Mouse (Mus musculus) spleen, postnatal 36 days (tissue): ENCODE results near the gene Fcho2.

ENCODE experiments used
- DNase-seq, 2 experiments: peaks; one replicate each; pipeline ENCODE4 v3.0.0; 2022; ENCODE audit warnings: low spot score in 2 of 2, mixed read lengths in 1 of 2

The Fcho2 gene

DNA sequence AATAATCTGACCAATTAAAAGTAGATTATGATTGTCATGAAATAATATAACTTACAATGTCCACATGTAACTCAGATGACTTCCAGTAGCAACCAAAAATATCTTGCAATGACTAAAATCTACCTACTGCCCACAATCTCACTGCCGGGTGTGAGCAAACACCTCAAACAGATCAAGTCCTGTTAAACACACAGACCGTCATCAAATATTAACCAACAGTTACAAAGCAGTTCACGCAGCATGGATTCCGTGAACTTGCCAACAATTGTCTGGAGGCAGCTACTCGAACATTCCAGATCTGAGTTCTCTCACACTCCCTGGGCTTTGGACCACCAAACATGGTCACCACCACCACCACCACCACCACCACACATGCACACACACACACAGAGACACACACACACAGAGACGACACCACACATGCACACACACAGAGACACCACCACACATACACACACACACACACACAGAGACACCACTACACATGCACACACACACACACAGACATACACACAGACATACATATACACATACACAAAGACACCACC, 99.7 kb downstream of the Fcho2 start:
- DNase-seq, result no peak

DNA sequence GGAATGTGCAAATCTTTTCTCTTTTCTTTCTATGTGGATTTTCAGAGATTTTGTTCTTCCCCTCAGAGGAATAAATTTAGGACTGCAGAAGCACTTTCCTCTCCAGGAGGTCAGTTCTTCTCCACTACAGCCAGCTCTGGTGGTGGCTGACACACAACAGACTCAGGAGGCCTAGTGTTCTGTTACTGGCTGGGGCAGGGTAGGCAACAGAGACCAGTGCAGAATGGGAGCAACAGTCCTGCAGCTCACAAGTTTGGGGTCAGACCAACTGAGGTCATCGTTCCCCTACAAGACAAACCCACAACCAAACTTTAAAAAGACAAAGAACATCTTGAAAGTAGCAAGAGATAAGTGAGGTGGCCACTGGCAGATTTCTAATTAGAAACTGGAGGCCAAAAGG, 104.6 kb downstream of the Fcho2 start:
- DNase-seq, result no peak

DNA sequence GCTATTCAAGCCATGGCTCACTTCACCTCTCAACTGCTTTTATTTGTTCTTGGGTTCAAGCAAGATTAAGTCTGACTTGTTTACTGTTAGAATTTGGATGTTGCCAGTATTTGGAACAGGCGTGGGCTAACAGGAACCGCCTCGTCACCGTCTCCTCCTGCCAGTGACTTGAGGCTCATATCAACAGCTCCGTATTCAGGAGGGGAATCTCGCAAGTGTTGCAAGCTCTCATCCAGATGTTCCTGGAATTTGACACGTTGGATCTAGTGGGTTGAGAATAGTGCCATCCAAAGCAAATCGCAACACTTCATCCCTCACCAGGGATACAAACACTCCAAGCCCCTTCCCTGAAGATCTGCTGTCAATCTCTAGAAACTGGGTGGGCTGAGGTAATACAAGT, 105.0 kb downstream of the Fcho2 start:
- DNase-seq, result no peak

DNA sequence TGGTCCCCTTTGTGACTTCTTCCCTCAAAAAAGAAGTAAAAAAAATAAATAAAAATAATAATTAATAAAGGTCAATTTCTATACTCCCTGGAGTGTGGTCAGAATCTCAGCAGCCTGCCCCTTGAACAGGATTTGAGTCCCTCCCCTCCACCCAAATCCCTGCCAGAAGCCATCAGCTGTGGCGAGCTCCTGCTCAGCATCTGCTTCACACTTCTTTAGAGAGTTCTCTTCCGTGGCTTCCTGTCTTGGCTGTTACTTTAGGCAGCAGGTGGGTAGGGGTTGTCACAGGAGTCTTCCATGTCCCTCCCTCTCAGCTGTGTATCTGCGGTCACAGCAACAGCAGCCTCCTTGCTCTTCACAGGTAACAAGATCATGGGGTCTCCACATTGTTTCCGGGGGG, 109.7 kb downstream of the Fcho2 start:
- no peak for DNase-seq

DNA sequence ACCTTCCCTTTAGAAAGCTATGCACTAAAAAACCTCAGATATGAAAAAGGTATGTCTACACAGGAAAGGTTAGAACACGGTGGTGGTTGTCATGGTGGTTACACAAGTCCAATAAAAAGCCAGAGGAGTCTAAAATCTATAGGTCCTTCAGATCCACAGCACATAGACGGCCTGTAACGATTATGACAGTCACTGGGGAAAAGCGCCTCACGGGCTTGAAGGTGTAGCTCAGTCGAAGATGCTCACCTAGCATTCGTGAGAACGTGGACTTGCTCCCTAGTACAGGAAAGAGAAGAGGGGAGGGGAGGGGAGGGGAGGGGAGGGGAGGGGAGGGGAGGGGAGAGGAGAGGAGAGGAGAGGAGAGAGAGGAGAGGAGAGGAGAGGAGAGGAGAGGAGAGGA, 111.5 kb downstream of the Fcho2 start:
- no peak for DNase-seq

DNA sequence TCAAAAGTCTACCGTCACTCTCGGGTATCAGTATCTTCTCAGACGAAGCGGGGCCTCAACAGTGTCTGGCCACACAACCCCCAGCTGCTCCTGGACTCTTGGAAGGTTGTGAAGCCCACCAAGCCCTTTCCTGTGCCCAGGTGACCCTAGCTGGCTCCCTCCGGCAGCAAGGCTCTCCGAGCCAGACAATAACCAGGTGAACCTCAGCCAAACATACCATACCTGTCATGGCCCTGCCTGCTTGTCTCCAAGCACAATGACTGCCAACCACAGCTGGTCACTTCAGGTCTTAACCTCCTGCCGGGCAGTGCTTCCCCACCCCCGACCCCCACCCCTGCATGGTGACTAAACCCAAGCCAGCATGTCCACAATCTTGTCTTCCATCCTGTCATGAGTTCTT, 112.9 kb downstream of the Fcho2 start:
- DNase-seq, result no peak

DNA sequence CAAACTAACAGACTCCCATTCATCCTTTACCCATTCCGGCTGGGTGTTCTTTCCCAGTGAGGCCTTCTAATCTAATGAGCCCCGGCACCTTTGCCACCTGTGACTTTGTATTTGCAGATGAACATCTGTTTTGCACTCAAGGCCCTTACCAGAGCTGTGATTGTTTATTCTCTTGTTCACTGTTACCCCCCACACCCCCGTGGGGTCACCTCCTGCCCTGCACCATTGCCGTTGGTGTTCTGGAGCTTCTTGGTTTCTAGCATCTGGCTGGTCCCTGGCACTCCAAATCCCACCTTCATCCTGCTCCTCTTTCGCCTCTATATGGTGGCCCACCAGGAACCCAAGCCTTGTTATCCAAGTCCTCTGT, 114.0 kb downstream of the Fcho2 start:
- no peak for DNase-seq

DNA sequence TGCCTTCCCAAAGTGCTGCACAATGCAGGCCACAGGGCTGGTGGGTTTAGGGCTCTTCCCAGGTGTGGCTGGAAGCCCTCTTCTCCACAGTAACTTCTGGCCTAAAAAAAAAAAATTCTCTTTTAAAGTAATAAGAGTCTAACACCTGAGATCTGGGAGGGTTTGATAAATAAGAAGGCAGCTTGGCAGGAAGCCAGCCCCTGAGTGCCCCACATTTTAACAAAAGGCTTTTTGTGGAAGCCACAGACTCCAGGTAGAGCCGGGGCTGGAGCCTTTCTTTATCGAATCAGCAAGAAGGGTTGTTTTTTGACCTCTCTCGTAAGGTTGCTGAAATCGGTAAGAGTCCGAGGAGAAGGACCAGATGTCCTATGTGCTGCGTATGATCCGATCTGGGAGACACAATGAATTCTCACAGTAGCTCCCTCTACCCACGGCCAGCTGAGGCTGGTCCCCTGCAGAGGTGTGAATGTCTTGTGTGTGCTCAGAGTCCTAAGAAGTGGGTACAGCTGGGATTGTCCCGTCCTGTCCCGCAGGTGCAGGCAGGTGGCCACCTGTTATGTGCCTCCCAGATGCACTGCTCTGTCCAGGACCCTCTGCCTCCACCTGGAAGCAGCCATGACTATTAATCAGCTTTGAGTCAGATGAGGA, 114.5 kb downstream of the Fcho2 start:
- no peak for DNase-seq

DNA sequence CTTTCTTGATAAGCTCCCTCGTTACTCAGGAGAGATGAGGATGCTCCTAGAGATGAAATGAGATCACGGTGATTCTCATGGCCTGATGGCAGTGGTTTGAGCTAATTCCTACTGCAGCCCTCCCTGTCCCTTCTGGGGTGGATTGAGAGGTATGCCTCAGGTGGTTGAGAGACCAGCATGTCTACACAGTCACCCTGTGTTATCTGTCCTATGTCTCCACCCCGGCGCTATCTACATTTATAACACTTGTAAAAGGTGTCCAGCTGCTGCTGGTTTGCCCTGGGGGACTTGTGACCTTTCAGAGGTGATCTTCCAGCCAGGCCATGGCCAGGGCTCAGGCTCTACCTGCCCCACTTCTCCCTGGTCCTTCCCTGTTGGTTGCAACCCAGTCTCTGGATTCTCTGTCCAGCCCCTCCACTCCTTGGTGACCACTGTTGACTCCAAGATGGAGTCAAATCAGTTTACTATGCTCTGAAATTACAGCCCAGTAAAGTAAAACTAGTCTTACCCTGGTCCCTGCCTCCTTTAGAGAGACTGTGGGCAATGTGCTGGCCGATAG, 115.2 kb downstream of the Fcho2 start:
- DNase-seq, result no peak

DNA sequence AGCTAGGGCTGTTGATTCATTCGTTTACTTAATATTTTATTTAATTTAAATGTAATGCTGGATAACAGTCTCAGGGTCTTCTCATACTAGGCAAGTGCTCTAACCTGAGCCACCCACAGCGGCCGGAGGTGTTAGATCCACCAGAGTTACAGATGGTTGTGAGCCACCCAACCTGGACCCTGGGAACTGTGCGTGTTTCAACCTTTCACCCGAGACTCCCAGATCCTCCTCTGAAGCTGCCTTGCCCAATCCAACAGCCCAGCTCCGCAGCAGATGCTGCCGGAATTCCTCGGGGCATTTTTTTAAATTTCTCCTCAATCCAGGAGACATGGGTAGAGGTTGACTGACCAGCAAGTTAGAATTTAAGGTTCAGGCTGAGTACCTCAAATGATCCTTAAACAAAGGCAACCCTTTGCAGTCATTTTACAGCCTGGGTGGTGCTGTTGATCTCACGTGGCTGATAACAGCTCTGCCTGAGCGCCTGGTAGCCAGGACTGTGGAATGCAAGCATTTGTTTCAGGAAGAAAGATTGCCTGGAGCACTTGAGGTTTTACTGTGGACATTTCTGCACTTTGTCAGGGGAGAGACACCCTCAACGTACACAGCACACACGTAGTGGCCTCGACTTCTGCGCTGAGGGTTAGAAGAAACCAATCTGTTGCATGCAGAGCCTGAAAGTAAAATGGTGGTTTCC, 116.1 kb downstream of the Fcho2 start:
- no peak for DNase-seq

DNA sequence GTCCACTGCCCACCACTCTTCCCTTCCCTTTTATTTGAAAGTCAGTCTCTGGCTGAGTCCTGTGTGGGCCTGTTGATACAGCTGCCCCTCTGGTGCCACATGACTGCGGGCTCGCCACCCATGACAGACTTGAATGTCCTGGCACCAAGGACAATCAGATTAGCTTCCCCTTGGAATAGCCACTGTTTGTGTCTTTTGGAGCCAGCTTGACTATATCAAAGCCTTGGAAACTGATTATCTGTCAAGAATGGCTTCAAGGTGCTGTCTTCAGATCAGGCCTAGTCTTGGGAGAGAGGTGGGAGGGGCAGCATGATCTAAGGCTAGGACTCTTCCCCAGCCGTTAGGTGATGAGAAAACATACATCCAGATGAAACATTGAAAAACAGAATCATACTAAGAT, 118.5 kb downstream of the Fcho2 start:
- no peak for DNase-seq

DNA sequence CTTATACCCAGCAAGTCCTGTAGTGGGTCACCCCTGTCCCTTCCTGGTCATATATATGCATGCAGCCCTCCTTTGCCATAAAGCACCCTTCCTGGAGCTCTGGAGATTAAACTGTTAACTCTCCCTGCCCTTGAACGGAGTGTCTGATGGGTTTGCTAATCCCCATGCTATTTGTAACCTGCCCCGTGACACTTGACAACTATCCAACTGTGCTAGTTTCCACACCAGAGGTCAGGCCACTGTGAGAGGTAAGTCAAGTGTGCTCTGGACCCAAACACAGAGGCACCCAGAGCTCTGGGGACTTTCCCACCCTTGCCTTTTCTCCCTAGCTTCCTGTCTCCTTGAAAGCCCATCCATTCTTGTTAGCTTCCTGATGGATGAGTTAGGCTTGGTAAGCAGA, 119.7 kb downstream of the Fcho2 start:
- no peak for DNase-seq

DNA sequence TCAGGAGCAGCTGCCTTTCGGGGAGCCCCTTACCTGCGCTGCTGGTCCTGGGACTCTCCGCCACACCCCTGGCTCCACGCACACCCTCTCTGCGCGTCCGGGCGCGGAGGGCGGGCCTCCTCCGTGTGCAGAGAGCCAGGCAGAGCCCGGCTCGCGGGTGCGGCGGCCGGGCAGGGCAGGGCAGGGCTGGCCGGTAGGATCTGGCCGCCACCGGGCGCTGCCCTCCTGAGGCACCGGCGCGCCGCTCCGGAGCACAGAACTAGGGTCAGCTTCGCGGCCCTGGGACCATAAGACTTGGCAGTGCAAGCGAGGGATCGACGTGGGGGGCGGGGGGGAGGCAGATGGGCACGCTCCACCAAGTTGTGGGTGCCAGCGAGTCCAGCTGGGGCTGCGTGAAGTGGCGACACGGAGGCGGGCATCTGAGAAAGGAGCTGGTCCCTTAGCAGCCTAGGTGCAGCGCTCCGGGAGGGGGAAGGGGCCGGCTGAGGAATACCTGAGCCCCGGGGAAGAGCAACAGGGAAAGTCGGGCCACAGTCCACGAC, 120.4 kb downstream of the Fcho2 start, which contains the start of gene Tmem171:
Gene Tmem171, minus strand, starts transcription at position 62 of the 542 bp plus-strand sequence.
- no peak for DNase-seq

DNA sequence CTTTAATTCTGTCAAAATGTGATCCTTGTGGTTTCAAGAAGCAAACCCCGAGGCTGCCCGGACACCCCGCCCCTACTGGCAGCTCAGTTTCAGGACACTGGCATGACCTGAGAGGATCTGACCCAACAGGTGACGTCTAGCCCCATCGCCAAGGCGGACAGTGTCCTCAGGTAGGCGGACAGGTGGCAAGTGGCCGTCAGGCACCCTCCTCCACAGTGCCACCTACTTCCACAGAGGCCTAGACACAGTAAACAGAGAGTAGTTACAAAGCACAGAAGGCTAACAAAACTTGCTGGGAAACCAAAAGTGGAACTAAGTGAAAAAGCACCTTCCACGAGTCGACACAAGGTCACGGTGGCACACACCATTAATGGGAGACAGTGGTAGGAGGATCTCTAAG, 121.9 kb downstream of the Fcho2 start:
- no peak for DNase-seq

DNA sequence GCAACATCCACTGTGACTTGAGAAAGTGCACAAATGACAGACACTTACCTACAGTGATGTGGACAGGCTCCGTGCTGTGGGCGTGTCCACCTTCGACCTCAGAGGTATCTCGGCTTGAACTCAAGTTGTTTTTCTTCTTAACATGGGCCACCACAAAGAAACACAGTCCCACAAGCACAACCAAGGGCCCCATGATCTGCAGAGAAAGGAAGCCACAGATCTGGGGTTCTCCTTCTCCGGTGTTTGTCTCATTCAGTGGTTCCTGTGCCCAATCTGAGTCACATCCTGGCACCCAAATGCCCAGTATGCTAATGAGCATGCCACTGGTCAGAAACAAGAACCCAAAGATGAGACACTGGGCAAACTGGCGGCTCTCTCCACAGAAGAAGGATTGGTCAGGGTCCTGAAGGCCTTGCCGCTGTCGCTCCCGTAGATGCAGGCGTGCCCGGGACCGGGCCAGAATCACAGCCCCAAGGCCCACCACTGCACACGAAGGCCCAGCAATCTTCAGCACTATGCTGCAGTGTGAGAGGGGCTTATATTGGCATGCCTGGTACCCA, 123.2 kb downstream of the Fcho2 start:
- DNase-seq, result no peak

DNA sequence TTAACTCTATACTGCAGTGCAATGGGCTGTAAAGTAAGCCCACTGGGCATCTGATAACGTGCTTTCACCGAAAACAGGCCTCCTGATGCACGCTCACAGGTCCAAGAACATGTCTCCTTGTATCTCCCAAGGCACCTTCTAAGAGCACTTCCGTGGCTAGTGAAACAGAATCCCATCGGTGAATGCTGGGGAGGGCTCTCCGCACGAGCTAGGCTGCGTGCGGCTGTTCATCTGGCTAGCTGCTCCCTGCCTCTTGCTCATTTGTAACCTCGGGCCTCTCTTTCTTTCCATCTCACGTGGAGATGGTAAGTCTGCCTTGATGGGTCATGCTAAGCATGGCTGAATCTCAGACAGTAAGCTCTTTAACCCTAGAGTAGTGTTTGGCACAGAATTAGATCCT, 124.4 kb downstream of the Fcho2 start:
- no peak for DNase-seq

DNA sequence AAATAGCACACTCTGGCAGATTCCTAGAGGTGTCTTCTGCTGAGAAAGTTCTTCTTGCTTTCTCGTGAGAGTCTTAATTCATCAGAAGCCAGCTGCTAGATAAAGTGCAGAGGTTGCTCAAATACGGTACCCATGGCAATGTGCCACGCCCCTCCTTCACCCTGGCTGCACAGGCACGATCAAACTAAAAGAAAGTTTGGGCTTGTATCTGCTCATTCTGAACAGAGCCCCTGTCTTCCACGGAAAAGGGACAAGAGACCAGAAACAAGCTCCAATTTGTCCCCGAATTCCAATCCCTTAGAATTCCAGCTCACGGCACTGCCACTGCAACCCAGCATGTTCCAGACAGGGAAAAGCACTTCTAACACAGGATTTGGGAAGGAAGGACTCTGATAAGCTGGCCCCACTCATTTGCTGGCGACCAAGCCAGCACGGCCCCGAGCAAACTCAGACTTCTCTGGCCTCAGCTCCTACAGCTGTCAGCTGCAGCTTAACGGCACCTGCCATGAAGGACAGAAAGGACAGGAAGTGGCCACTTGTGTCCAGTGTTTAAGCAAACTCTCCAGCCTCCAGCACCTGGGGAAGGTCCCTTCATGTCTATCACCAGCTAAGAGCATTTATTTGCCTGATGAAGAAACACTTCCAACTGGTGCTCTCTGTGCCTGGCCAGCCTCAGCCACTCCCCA, 125.5 kb downstream of the Fcho2 start:
- DNase-seq, result no peak

DNA sequence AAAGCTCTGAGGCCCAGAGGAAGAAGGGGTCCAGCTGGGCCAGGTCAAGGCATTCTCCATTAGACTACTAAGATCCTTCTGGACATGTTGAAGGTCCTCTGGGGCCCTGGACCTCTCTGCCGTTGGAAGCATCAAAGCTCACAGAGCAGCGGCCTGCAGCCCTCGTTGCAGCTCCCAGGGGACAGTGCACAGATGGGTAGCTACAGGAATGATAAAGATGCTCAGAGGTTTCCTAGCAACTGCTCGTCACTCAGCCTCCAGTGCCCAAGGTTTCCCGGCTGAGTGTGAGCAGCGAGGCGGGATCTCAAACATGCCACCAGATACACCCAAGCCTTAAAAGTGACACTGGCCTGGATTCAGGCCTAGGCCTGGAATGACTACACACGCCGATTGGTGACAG, 127.3 kb downstream of the Fcho2 start:
- no peak for DNase-seq

DNA sequence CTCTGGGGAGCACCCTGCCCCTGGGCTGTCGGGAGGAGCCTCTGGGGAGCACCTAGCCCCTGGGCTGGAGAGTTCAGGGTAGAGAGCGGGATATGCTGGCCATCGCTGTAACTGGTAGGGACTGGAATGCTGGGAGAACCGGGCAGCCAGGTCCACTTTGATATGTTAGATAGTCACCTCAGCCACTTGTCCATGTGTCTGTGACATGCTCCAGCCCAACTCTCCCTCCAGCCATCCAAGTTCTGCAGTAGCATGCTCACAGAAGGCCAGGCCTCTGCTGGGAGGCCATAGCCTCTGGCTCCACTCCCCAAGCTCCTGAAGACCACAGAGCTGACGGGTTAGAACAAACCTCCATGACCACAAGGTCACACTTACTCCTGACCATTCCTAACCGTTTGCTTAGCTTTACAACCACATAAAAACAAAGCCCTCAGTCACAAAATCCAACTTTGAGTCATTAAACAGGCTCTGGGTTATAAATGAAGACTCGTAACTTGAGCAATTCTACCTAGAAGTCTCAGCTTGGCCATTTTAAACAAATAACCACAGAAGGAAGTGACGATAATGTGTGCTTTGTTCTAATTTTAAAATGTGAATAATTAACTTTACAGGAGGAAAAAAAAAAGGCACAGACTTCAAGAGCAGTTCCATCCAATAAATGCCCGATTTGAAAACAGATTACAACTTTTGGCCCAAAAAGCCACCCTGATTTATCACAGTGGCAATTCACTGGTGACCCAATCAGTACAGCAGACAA, 130.9 kb downstream of the Fcho2 start:
- DNase-seq, result no peak

DNA sequence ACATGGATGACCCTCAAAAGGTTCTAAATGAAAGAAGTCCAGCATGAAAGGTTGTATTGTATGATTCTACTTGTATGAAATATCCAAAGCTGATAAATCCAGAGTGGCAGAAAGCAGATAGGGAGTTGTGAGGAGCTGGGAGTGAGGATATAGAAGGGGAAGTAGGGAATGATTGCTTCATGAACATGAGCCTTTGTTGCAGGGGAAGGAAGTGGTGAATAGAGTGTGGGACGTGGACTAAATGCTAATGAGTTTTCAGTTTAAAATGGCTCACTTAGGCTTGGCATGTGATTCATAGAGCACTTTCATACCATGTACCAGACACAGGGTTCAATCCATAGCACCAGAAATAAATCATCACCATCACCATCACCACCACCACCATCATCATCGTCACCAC, 131.8 kb downstream of the Fcho2 start:
- DNase-seq, result no peak

DNA sequence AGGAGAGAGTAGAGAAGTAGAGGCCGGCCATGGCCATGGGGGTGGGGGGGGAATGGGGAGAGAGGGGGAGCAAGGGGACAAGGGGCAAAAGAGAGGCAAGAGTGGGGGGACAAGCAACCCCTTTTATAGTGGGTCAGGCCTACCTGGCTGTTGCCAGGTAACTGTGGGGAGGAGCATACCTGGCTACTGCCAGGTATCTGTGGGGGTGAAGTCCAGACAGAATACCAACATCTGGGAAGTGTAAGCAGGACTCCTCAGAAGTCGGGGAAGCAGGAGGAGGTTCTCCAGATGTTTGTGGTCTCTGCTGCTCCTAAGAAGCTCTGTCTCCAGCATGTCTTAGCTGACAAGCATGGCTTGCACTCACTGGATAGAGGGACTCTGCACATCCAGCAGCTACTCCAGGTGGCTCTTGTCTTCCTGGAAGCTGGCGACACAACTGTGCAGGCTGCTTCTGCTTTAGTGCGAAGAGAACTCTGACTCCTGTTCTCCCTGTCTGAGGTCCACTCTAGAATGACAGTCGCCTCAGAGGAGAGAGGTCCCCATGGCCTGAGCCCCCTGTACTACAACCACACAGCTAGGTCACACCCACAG, 134.7 kb downstream of the Fcho2 start:
- DNase-seq, result no peak
